Mouse (Mus musculus) CH12.LX (cell line): ENCODE measurements around the gene Dscaml1.

ENCODE experiments used
- CTCF ChIP-seq, 2 experiments: IDR thresholded peaks in 1 of 2; conservative IDR thresholded peaks in 1 of 2; 2 replicates each; pipeline ENCODE4 v1.5.1; 2011 to 2012; ENCODE audit warnings: low read depth in 2 of 2, low read length in 2 of 2, improper control_type of control experiment in 1 of 2, inconsistent platforms in 1 of 2, mild to moderate bottlenecking in 1 of 2, moderate library complexity in 1 of 2
- EP300 ChIP-seq: IDR thresholded peaks from 2 replicates; pipeline ENCODE4 v1.6.1; 2011; ENCODE audit warnings: low read length, improper control_type of control experiment
- MAX ChIP-seq: IDR thresholded peaks from 2 replicates; pipeline ENCODE4 v1.6.1; 2011; ENCODE audit warnings: low read length, improper control_type of control experiment
- POLR2A ChIP-seq: IDR thresholded peaks from 2 replicates; pipeline ENCODE4 v1.6.1; 2011; ENCODE audit warnings: low read depth, mild to moderate bottlenecking, improper control_type of control experiment, low read length
- USF1 ChIP-seq: IDR thresholded peaks from 2 replicates; pipeline ENCODE4 v1.6.1; 2014; ENCODE audit warnings: low read depth, mild to moderate bottlenecking, inconsistent platforms, low read length, improper control_type of control experiment
- ZMIZ1 ChIP-seq: IDR thresholded peaks from 2 replicates; pipeline ENCODE4 v1.6.1; 2012; ENCODE audit warnings: low read depth, mild to moderate bottlenecking, inconsistent platforms, low read length, improper control_type of control experiment
- ZNF384 ChIP-seq: IDR thresholded peaks from 2 replicates; pipeline ENCODE4 v1.6.1; 2012; ENCODE audit warnings: low read depth, low read length, improper control_type of control experiment, inconsistent platforms

DNA sequence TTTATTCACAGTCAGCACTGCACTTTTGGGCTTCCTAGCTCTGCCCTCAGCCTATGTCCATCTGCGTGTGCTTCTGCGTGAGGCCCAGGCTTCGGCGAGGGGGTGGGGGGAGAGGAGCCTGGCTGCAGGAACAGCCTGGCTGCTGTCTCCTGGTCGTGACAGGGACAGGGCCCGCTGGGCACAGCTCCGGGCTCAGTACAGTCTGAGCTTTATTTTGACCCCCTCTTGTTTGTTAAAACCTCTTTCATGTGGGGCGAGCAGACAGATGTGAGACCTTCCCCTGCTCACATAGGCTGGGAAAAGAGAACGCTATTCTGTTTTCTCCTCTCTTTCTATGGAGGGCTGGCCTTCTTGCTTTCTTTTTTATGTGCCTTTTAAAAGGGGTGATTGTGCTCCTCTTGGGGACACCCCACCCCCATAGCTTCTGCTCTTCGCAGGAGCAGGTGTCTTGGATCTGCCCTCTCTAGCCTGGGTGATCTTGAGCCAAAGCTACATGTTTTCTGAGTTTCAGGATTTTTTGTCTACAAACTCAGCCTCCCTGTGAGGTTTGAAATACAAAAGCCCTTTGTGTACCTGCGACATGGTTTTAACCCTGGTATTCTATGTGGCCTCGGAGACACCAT lies 60.9 kb downstream of the Dscaml1 start:
- no peak for TF ChIP-seq ZMIZ1
- no peak for TF ChIP-seq USF1
- no peak for TF ChIP-seq POLR2A
- no peak for TF ChIP-seq CTCF (conservative IDR thresholded peaks at IDR 0.05 in 1 of 2, IDR thresholded peaks at IDR 0.05 in 1 of 2; ENCODE audit: low read depth in 2 of 2, low read length in 2 of 2)
- TF ChIP-seq EP300, result no peak
- TF ChIP-seq ZNF384, result no peak
- TF ChIP-seq MAX, result no peak
